Mouse (Mus musculus) ES-Bruce4 (cell line): ENCODE data around the gene Ndufs3.

Experiments
- CTCF ChIP-seq: IDR thresholded peaks from one replicate; pipeline ENCODE4 v1.8.1; 2011; ENCODE audit warnings: low read depth, low read length
- POLR2A ChIP-seq: IDR thresholded peaks from one replicate; pipeline ENCODE4 v1.8.1; 2011; ENCODE audit warnings: low read length; ENCODE audit not compliant: insufficient read depth

DNA sequence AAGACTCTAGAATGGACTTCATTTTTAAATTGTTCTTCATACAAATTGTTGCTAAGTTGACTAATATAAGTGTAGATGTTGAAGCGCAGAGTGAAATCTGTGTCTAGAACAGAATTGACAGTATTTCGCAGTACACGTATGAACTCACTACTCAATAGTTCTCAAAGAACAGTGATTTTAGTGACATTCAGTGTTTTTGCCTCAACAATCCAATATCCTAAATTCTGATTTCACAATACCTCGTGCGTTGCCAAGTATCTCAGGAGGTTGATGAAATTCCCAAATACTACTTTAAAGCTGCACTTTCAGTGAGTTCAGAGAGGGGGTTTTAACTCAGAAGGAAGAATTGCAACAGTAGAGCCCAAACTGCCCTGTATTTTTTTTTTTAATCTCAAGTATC lies 56.3 kb downstream of the Ndufs3 start:
- TF ChIP-seq CTCF (no peak), POLR2A (no peak)
